Mouse (Mus musculus) limb, embryonic 10.5 days (tissue): ENCODE data around the gene Tmem184b. TPM values are rescaled to one million over a fixed set of nuclear protein-coding genes. Genes with fewer than 3 reads are reported as not detected.

Experiments
- DNase-seq: peaks from one replicate; pipeline ENCODE4 v3.0.0-alpha.2; 2017; ENCODE audit warnings: low spot score
- H3K27ac ChIP-seq: fragments of 300-500 bp; sonication (generic); 2 replicates; pipeline ENCODE4 v1.5.1; 2016; ENCODE audit warnings: mild to moderate bottlenecking
- H3K27me3 ChIP-seq: fragments of 300-500 bp; sonication (generic); 2 replicates; pipeline ENCODE4 v1.6.1; 2016; ENCODE audit warnings: low read depth, mild to moderate bottlenecking; ENCODE audit not compliant: poor library complexity, severe bottlenecking
- H3K36me3 ChIP-seq: fragments of 300-500 bp; sonication (generic); 2 replicates; pipeline ENCODE4 v1.6.1; 2016; ENCODE audit warnings: mild to moderate bottlenecking, moderate library complexity
- H3K4me1 ChIP-seq: fragments of 300-500 bp; sonication (generic); 2 replicates; pipeline ENCODE4 v1.6.1; 2016
- H3K4me3 ChIP-seq: fragments of 300-500 bp; sonication (generic); 2 replicates; pipeline ENCODE4 v1.5.1; 2016; ENCODE audit warnings: mild to moderate bottlenecking, moderate library complexity
- H3K9me3 ChIP-seq: fragments of 300-500 bp; sonication (generic); replicated peaks from 2 replicates; pipeline ENCODE4 v1.6.1; 2016; ENCODE audit warnings: mild to moderate bottlenecking
- WGBS: fragments of 180-500 bp; shearing (Covaris S2); methylation state at CpG from one replicate; pipeline ENCODE4 v1.1.7; 2016; 5-methylcytosine and 5-hydroxymethylcytosine counted together
- polyA plus RNA-seq: library from polyadenylated mRNA; unstranded; fragments of >200 nt; fragmentation: Nextera tagmentation; extraction: Ambion mirVana; gene quantifications from 2 replicates; pipeline ENCODE4 v1.2.1, GENCODE M21; 2016

Tmem184b gene
- polyA plus RNA-seq, 1 experiment from 2014 or later = 74.8 TPM

- H3K27me3 ChIP-seq = no peaks in the 10 kb centered on the region
- peaks cover 67% of the 10 kb centered on the region for H3K4me1 ChIP-seq
- H3K4me3 ChIP-seq = peak overlapping the region; percentile 98; the same call in 1 of the 2 replicates
- DNase-seq = no peak
- H3K36me3 ChIP-seq = peaks cover 69% of the 10 kb centered on the region
- H3K27ac ChIP-seq = no peak overlapping the region
- no peaks in the 10 kb centered on the region; the same call in 1 of the 2 replicates for H3K9me3 ChIP-seq
- 84% methylated on average over 6 of the region's 6 CpGs for WGBS
Measured at GRCm38 (mm10) chr15:79438209-79438810, 34.9 kb upstream of the Tmem184b start.

GRCm38 (mm10) chr15:79437541-79438208, 34.3 kb upstream of the Tmem184b start:
- Histone ChIP-seq H3K27ac (no peak overlapping the region), H3K9me3 (no peaks in the 10 kb centered on the region; the same call in 1 of the 2 replicates), H3K4me1 (peaks cover 60% of the 10 kb centered on the region), H3K36me3 (peaks cover 76% of the 10 kb centered on the region), H3K4me3 (0 out of 2 replicates have a peak overlapping the region, but pooled peaks have one; percentile 98), H3K27me3 (no peaks in the 10 kb centered on the region)
- WGBS = 84% methylated on average over 12 of the region's 12 CpGs
- DNase-seq = no peak

GRCm38 (mm10) chr15:79436481-79436921, 33.1 kb upstream of the Tmem184b start:
- H3K4me1 ChIP-seq = peaks cover 53% of the 10 kb centered on the region
- no peaks in the 10 kb centered on the region; the same call in 1 of the 2 replicates for H3K9me3 ChIP-seq
- DNase-seq = no peak
- no peaks in the 10 kb centered on the region for H3K27me3 ChIP-seq
- WGBS = 75% methylated on average over 7 of the region's 7 CpGs
- 0 out of 2 replicates have a peak overlapping the region, but pooled peaks have one; percentile 4 for H3K27ac ChIP-seq
- H3K36me3 ChIP-seq = peaks cover 88% of the 10 kb centered on the region
- H3K4me3 ChIP-seq = no peak overlapping the region

- no peak for DNase-seq
- no peaks in the 10 kb centered on the region; the same call in 1 of the 2 replicates for H3K9me3 ChIP-seq
- H3K27ac ChIP-seq = no peak overlapping the region
- H3K4me3 ChIP-seq = no peak overlapping the region
- 59% methylated on average over 7 of the region's 7 CpGs for WGBS
- H3K4me1 ChIP-seq = peaks cover 46% of the 10 kb centered on the region
- H3K27me3 ChIP-seq = no peaks in the 10 kb centered on the region
- peaks cover 99% of the 10 kb centered on the region for H3K36me3 ChIP-seq
Measured at GRCm38 (mm10) chr15:79435191-79435671, 31.9 kb upstream of the Tmem184b start.

GRCm38 (mm10) chr15:79432892-79433291, 29.5 kb upstream of the Tmem184b start:
- no peak for DNase-seq
- Histone ChIP-seq H3K27me3 (no peaks in the 10 kb centered on the region), H3K9me3 (no peaks in the 10 kb centered on the region; the same call in 1 of the 2 replicates), H3K36me3 (peaks cover 100% of the 10 kb centered on the region), H3K27ac (peak overlapping the region; percentile 30; the same call in 1 of the 2 replicates), H3K4me3 (no peak overlapping the region), H3K4me1 (peaks cover 22% of the 10 kb centered on the region)
- 83% methylated on average over 21 of the region's 21 CpGs for WGBS

GRCm38 (mm10) chr15:79432328-79432727, 29.0 kb upstream of the Tmem184b start:
- H3K27me3 ChIP-seq = no peaks in the 10 kb centered on the region
- H3K9me3 ChIP-seq = no peaks in the 10 kb centered on the region; the same call in 1 of the 2 replicates
- peaks cover 100% of the 10 kb centered on the region for H3K36me3 ChIP-seq
- H3K27ac ChIP-seq = no peak overlapping the region; the same call in 1 of the 2 replicates
- H3K4me3 ChIP-seq = no peak overlapping the region
- peaks cover 17% of the 10 kb centered on the region for H3K4me1 ChIP-seq
- DNase-seq = no peak
- WGBS = 89% methylated on average over 11 of the region's 11 CpGs

GRCm38 (mm10) chr15:79431925-79432324, 28.6 kb upstream of the Tmem184b start:
- WGBS = 74% methylated on average over 7 of the region's 7 CpGs
- DNase-seq = no peak
- H3K4me1 ChIP-seq = peaks cover 13% of the 10 kb centered on the region
- H3K27ac ChIP-seq = no peak overlapping the region
- peaks cover 100% of the 10 kb centered on the region for H3K36me3 ChIP-seq
- H3K27me3 ChIP-seq = no peaks in the 10 kb centered on the region
- H3K9me3 ChIP-seq = no peaks in the 10 kb centered on the region; the same call in 1 of the 2 replicates
- H3K4me3 ChIP-seq = no peak overlapping the region

- peaks cover 100% of the 10 kb centered on the region for H3K36me3 ChIP-seq
- H3K27ac ChIP-seq = no peak overlapping the region
- peaks cover 3% of the 10 kb centered on the region for H3K4me1 ChIP-seq
- DNase-seq = no peak
- H3K4me3 ChIP-seq = no peak overlapping the region
- 80% methylated on average over 10 of the region's 10 CpGs for WGBS
- H3K9me3 ChIP-seq = no peaks in the 10 kb centered on the region; the same call in 1 of the 2 replicates
- H3K27me3 ChIP-seq = no peaks in the 10 kb centered on the region
Measured at GRCm38 (mm10) chr15:79430461-79431000, 27.2 kb upstream of the Tmem184b start.

- Histone ChIP-seq H3K4me3 (no peak overlapping the region), H3K27me3 (no peaks in the 10 kb centered on the region), H3K9me3 (no peaks in the 10 kb centered on the region; the same call in 1 of the 2 replicates), H3K36me3 (peaks cover 100% of the 10 kb centered on the region), H3K4me1 (no peaks in the 10 kb centered on the region), H3K27ac (no peak overlapping the region)
- WGBS = 91% methylated on average over 7 of the region's 9 CpGs
- no peak for DNase-seq
Measured at GRCm38 (mm10) chr15:79429994-79430393, 26.6 kb upstream of the Tmem184b start.

- Histone ChIP-seq H3K27me3 (no peaks in the 10 kb centered on the region), H3K36me3 (peaks cover 100% of the 10 kb centered on the region), H3K27ac (no peak overlapping the region), H3K4me3 (no peak overlapping the region), H3K9me3 (no peaks in the 10 kb centered on the region; the same call in 1 of the 2 replicates), H3K4me1 (no peaks in the 10 kb centered on the region)
- WGBS = 93% methylated on average over 12 of the region's 12 CpGs
- DNase-seq = no peak
Measured at GRCm38 (mm10) chr15:79429527-79429926, 26.2 kb upstream of the Tmem184b start.

GRCm38 (mm10) chr15:79428616-79429015, 25.2 kb upstream of the Tmem184b start:
- no peaks in the 10 kb centered on the region for H3K27me3 ChIP-seq
- H3K36me3 ChIP-seq = peaks cover 100% of the 10 kb centered on the region
- no peak overlapping the region for H3K27ac ChIP-seq
- no peaks in the 10 kb centered on the region for H3K4me1 ChIP-seq
- no peaks in the 10 kb centered on the region for H3K9me3 ChIP-seq
- 84% methylated on average over 4 of the region's 4 CpGs for WGBS
- no peak overlapping the region for H3K4me3 ChIP-seq
- no peak for DNase-seq

GRCm38 (mm10) chr15:79427516-79427915, 24.1 kb upstream of the Tmem184b start:
- 92% methylated on average over 6 of the region's 6 CpGs for WGBS
- H3K4me3 ChIP-seq = no peak overlapping the region
- no peak overlapping the region for H3K27ac ChIP-seq
- no peaks in the 10 kb centered on the region for H3K9me3 ChIP-seq
- H3K36me3 ChIP-seq = peaks cover 100% of the 10 kb centered on the region
- no peaks in the 10 kb centered on the region for H3K27me3 ChIP-seq
- H3K4me1 ChIP-seq = no peaks in the 10 kb centered on the region
- DNase-seq = no peak

- H3K4me3 ChIP-seq = no peak overlapping the region
- 79% methylated on average over 11 of the region's 11 CpGs for WGBS
- H3K36me3 ChIP-seq = peaks cover 100% of the 10 kb centered on the region
- H3K27ac ChIP-seq = no peak overlapping the region
- no peaks in the 10 kb centered on the region for H3K9me3 ChIP-seq
- H3K27me3 ChIP-seq = no peaks in the 10 kb centered on the region
- H3K4me1 ChIP-seq = no peaks in the 10 kb centered on the region
- DNase-seq = no peak
Measured at GRCm38 (mm10) chr15:79425516-79425915, 22.1 kb upstream of the Tmem184b start.
